Mouse (Mus musculus) stomach, embryonic 16.5 days (tissue): ENCODE data around the gene Unc5b. TPM values are rescaled to one million over a fixed set of nuclear protein-coding genes. Genes with fewer than 3 reads are reported as not detected.
A peak's percentile ranks its signal among the peaks of the same experiment; 100 is the strongest.

Source experiments
- ATAC-seq: fragments of 200-750 bp; cut with Nextera tagmentation; 2 replicates; pipeline ENCODE4 v1.8.0; 2017; ENCODE audit warnings: moderate number of reproducible peaks, moderate TSS enrichment; ENCODE audit not compliant: insufficient read depth, low FRiP score
- H3K27ac ChIP-seq: fragments of 300-500 bp; sonication (generic); 2 replicates; pipeline ENCODE4 v1.5.1; 2014; ENCODE audit warnings: low read length
- H3K27me3 ChIP-seq: fragments of 300-500 bp; sonication (generic); 2 replicates; pipeline ENCODE4 v1.6.1; 2014; ENCODE audit warnings: low read length, control low read depth, mixed read lengths; ENCODE audit not compliant: control insufficient read depth, insufficient read depth
- H3K36me3 ChIP-seq: fragments of 300-500 bp; sonication (generic); 2 replicates; pipeline ENCODE4 v1.6.1; 2014; ENCODE audit warnings: low read length; ENCODE audit not compliant: control insufficient read depth, insufficient read depth
- H3K4me1 ChIP-seq: fragments of 300-500 bp; sonication (generic); 2 replicates; pipeline ENCODE4 v1.6.1; 2014; ENCODE audit warnings: low read length, control low read depth, mixed read lengths; ENCODE audit not compliant: control insufficient read depth, insufficient read depth
- H3K4me2 ChIP-seq: fragments of 300-500 bp; sonication (generic); 2 replicates; pipeline ENCODE4 v1.6.1; 2014; ENCODE audit warnings: low read depth, low read length, mixed read lengths
- H3K4me3 ChIP-seq: fragments of 300-500 bp; sonication (generic); replicated peaks from 2 replicates; pipeline ENCODE4 v1.5.1; 2014; ENCODE audit warnings: mild to moderate bottlenecking, low read length
- H3K9ac ChIP-seq: fragments of 300-500 bp; sonication (generic); 2 replicates; pipeline ENCODE4 v1.6.1; 2014; ENCODE audit warnings: low read length
- H3K9me3 ChIP-seq: fragments of 300-500 bp; sonication (generic); replicated peaks from 2 replicates; pipeline ENCODE4 v1.6.1; 2016; ENCODE audit warnings: low read length, control low read depth; ENCODE audit not compliant: control insufficient read depth
- WGBS: fragments of 180-500 bp; shearing (Covaris S2); extraction: QIAGEN DNeasy Blood & Tissue Kit; methylation state at CpG from one replicate; pipeline ENCODE4 v1.1.7; 2014; 5-methylcytosine and 5-hydroxymethylcytosine counted together
- polyA plus RNA-seq: library from polyadenylated mRNA; unstranded; fragments of >200 nt; fragmentation: Nextera tagmentation; extraction: Ambion mirVana; gene quantifications from 2 replicates; pipeline ENCODE4 v1.2.1, GENCODE M21; 2015

Gene Unc5b
- polyA plus RNA-seq, 1 experiment from 2014 or later: 3.7 TPM

DNA sequence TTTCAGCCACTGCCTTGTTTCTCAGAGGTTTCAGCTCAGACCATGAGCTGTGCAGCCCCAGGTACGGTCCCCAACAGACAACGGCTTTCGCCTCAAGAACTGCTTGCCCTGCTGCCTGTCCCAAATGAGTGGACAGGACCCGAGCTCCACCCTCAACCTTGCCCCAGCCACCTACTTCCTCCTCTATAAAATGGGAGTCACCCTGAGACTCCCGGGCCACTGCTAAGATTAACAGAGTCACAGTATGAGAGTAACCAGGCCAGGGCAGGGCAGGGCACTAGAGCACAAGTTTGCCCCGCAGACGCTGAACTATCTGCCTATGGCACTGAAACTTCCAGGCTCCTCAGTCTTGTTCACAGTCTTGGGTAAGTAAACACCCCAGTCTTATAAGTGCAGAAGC lies 34.9 kb downstream of the Unc5b start:
- Histone ChIP-seq H3K27me3 (peaks cover 3% of the 10 kb centered on the region), H3K36me3 (no peaks in the 10 kb centered on the region), H3K4me3 (no peak overlapping the region), H3K4me2 (no peak overlapping the region), H3K4me1 (peaks cover 22% of the 10 kb centered on the region), H3K9ac (no peak overlapping the region), H3K9me3 (no peaks in the 10 kb centered on the region), H3K27ac (no peak overlapping the region)
- 75% methylated on average over 7 of the region's 7 CpGs for WGBS
- ATAC-seq: no peak

GRCm38 (mm10) chr10:60796028-60796427 lies 35.4 kb downstream of the Unc5b start:
- H3K36me3 ChIP-seq: no peaks in the 10 kb centered on the region
- no peaks in the 10 kb centered on the region for H3K9me3 ChIP-seq
- H3K27me3 ChIP-seq: peaks cover 3% of the 10 kb centered on the region
- peaks cover 18% of the 10 kb centered on the region for H3K4me1 ChIP-seq
- 67% methylated on average over 5 of the region's 5 CpGs for WGBS
- no peak overlapping the region for H3K4me3 ChIP-seq
- no peak for ATAC-seq
- H3K27ac ChIP-seq: no peak overlapping the region
- H3K4me2 ChIP-seq: no peak overlapping the region
- H3K9ac ChIP-seq: no peak overlapping the region

GRCm38 (mm10) chr10:60794792-60795191 lies 36.6 kb downstream of the Unc5b start:
- WGBS: 67% methylated on average over 8 of the region's 8 CpGs
- H3K27ac ChIP-seq: no peak overlapping the region
- peaks cover 3% of the 10 kb centered on the region; the same call in 1 of the 2 replicates for H3K27me3 ChIP-seq
- no peaks in the 10 kb centered on the region for H3K36me3 ChIP-seq
- no peak overlapping the region for H3K4me3 ChIP-seq
- H3K4me2 ChIP-seq: no peak overlapping the region
- H3K9me3 ChIP-seq: no peaks in the 10 kb centered on the region
- peaks cover 11% of the 10 kb centered on the region for H3K4me1 ChIP-seq
- H3K9ac ChIP-seq: peak overlapping the region; percentile 19; the same call in 1 of the 2 replicates
- ATAC-seq: no peak

DNA sequence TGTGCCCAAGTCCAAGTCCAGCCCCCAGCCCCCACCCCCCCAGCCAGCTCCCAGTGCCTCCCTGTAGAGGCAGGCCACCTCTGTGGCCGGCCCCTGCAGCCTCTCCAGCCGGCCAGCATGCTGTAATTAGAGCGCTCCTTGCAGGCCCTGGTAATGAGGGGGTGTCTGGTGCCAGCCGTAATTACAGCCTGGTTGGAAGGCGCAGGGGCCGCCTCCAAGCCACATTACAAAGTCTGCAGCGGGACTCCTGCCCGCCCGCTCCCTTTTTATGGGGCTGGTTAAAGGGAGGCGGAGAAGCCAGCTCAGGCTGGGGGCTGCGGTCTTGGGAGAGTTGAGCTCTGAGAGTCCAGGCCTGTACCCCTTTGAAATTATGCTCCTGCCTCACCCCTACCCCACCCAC lies 37.0 kb downstream of the Unc5b start:
- Histone ChIP-seq H3K27me3 (no peaks in the 10 kb centered on the region), H3K9me3 (no peaks in the 10 kb centered on the region), H3K9ac (peak overlapping the region; percentile 19; the same call in 1 of the 2 replicates), H3K36me3 (no peaks in the 10 kb centered on the region), H3K27ac (no peak overlapping the region), H3K4me1 (peaks cover 8% of the 10 kb centered on the region), H3K4me2 (no peak overlapping the region), H3K4me3 (no peak overlapping the region)
- ATAC-seq: no peak; the same call in 1 of the 2 replicates
- 59% methylated on average over 11 of the region's 11 CpGs for WGBS

DNA sequence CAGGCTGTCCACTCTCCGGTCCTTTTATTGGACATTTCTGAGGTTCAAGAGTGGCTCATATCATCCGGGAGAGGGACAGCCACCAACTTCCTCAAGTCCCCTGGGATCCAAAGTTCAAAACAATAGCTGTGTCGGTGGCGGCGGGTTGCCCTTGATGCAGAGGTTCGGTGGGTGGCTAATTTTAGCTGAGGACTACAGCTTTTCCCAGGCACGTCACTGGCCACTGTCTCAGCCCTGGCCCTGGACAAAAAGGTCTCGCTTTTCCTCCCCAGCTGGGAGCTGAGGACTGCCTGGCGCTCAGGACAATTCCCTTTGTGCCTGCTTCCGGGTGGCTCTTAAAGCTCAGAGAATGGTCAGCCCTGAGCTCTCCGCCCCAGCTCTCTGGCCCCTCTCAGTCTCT lies 38.5 kb downstream of the Unc5b start:
- Histone ChIP-seq H3K27ac (no peak overlapping the region; the same call in 1 of the 2 replicates), H3K36me3 (no peaks in the 10 kb centered on the region), H3K4me2 (no peak overlapping the region), H3K9me3 (no peaks in the 10 kb centered on the region), H3K9ac (0 out of 2 replicates have a peak overlapping the region, but pooled peaks have one; percentile 29), H3K4me3 (no peak overlapping the region), H3K27me3 (no peaks in the 10 kb centered on the region), H3K4me1 (peaks cover 8% of the 10 kb centered on the region)
- ATAC-seq: no peak
- WGBS: 35% methylated on average over 11 of the region's 11 CpGs

- no peak overlapping the region for H3K4me3 ChIP-seq
- 29% methylated on average over 10 of the region's 10 CpGs for WGBS
- H3K9ac ChIP-seq: 0 out of 2 replicates have a peak overlapping the region, but pooled peaks have one; percentile 29
- peak overlapping the region; percentile 34; the same call in 1 of the 2 replicates for H3K27ac ChIP-seq
- no peaks in the 10 kb centered on the region for H3K27me3 ChIP-seq
- H3K4me1 ChIP-seq: peaks cover 8% of the 10 kb centered on the region
- H3K36me3 ChIP-seq: no peaks in the 10 kb centered on the region
- ATAC-seq: no peak
- no peak overlapping the region for H3K4me2 ChIP-seq
- H3K9me3 ChIP-seq: no peaks in the 10 kb centered on the region
Observed at GRCm38 (mm10) chr10:60792365-60792764, 39.0 kb downstream of the Unc5b start.

GRCm38 (mm10) chr10:60790912-60791311 lies 40.5 kb downstream of the Unc5b start:
- H3K36me3 ChIP-seq: no peaks in the 10 kb centered on the region
- no peaks in the 10 kb centered on the region for H3K27me3 ChIP-seq
- WGBS: 75% methylated on average over 6 of the region's 6 CpGs
- no peak overlapping the region for H3K9ac ChIP-seq
- no peak overlapping the region for H3K4me2 ChIP-seq
- H3K9me3 ChIP-seq: no peaks in the 10 kb centered on the region
- peaks cover 5% of the 10 kb centered on the region for H3K4me1 ChIP-seq
- no peak for ATAC-seq
- H3K27ac ChIP-seq: no peak overlapping the region
- H3K4me3 ChIP-seq: no peak overlapping the region

DNA sequence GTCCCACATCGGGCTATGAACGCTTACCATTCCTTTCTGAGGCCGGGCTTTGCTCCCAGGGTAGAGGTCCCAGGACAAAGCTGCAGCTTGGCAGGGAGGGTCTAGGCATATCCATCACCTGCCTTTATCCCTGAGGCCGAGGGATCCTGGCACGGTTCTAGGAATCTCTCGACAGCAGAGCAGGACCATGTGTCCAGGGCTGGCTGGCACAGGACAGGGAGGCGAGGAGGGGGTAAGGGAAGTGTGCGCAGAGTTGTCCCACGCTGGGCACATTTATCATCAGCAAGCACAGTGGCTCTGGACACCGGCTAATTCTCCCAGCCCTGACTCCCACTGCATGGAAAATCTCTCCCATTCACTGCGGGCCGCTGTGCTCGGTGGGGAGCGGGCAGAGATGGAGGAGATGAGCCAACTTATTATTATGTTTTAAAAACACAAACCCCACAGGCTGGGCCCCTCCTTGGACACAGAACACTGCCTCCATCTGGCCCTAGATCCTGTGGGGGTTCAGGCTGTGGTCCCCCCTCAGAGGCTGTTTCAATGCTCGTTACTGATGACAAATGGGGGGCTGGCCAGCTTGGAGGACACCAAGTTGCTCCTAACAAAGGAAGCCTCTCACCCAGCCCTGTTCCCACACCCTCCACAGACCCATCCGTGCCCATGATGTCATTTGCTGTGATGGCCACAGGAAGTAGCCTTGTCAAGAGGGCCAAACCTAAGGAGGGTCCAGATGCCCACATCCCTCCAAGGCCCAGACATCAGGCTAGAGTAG lies 43.9 kb downstream of the Unc5b start:
- H3K27ac ChIP-seq: no peak overlapping the region
- H3K27me3 ChIP-seq: no peaks in the 10 kb centered on the region
- ATAC-seq: no peak
- 76% methylated on average over 16 of the region's 16 CpGs for WGBS
- no peak overlapping the region for H3K9ac ChIP-seq
- H3K4me2 ChIP-seq: no peak overlapping the region
- H3K36me3 ChIP-seq: no peaks in the 10 kb centered on the region
- H3K9me3 ChIP-seq: no peaks in the 10 kb centered on the region
- H3K4me3 ChIP-seq: no peak overlapping the region
- H3K4me1 ChIP-seq: no peaks in the 10 kb centered on the region; the same call in 1 of the 2 replicates

DNA sequence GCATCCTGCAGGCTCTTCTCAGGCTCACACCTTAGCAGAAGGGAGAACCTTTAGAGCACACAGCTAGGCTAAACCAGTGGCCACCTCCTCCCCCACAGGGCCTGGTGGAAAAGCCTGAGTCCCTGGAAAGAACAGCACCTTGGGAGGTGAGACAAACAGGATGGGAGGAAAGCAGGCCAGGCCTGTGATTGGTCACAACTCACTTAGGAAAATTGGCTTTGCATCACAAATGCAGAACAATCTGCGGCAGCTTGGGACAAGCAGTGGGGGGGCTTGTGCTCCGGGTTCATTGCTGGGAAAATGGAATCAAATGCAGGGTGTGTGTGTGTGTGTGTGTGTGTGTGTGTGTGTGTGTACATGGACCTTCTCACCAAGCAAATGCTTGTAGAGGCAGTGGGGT lies 47.8 kb downstream of the Unc5b start:
- 40% methylated on average over 2 of the region's 2 CpGs for WGBS
- H3K27me3 ChIP-seq: no peaks in the 10 kb centered on the region
- H3K27ac ChIP-seq: no peak overlapping the region
- no peak overlapping the region for H3K4me3 ChIP-seq
- no peak for ATAC-seq
- 0 out of 2 replicates have a peak, but pooled peaks cover 4% of the 10 kb centered on the region for H3K4me1 ChIP-seq
- no peaks in the 10 kb centered on the region for H3K36me3 ChIP-seq
- no peaks in the 10 kb centered on the region for H3K9me3 ChIP-seq
- no peak overlapping the region for H3K9ac ChIP-seq
- H3K4me2 ChIP-seq: no peak overlapping the region
